Mouse (Mus musculus): Measurements from ENCODE around the gene Rdh8.

The Rdh8 gene

GRCm38 (mm10) chr9:20818236-20818635, at the start of gene Rdh8:
Gene Rdh8 (plus strand): TSS chr9:20818503.
- DNase-seq (ENCODE audit: low spot score in 2 of 2): no peak

- no peak for DNase-seq (ENCODE audit: low spot score in 2 of 2)
Measured at GRCm38 (mm10) chr9:20781286-20781685, 37.0 kb upstream of the Rdh8 start.

- no peak for DNase-seq (ENCODE audit: low spot score in 2 of 2)
Measured at GRCm38 (mm10) chr9:20785055-20785454, 33.2 kb upstream of the Rdh8 start.

- DNase-seq (ENCODE audit: low spot score in 2 of 2): no peak
Measured at GRCm38 (mm10) chr9:20787992-20788391, 30.3 kb upstream of the Rdh8 start.

GRCm38 (mm10) chr9:20789651-20790050, 28.7 kb upstream of the Rdh8 start:
- no peak for DNase-seq (ENCODE audit: low spot score in 2 of 2)

- DNase-seq (ENCODE audit: low spot score in 2 of 2): no peak
Measured at GRCm38 (mm10) chr9:20790345-20790744, 28.0 kb upstream of the Rdh8 start.

GRCm38 (mm10) chr9:20794108-20794806, 24.0 kb upstream of the Rdh8 start:
- DNase-seq (ENCODE audit: low spot score in 2 of 2): peak; percentile 83 to 88

- DNase-seq (ENCODE audit: low spot score in 2 of 2): peak in 1 of 2 experiments; percentile 51
Measured at GRCm38 (mm10) chr9:20804266-20805158, 13.8 kb upstream of the Rdh8 start.

- DNase-seq (ENCODE audit: low spot score in 2 of 2): no peak
Measured at GRCm38 (mm10) chr9:20805159-20805495, 13.2 kb upstream of the Rdh8 start.

- no peak for DNase-seq (ENCODE audit: low spot score in 2 of 2)
Measured at GRCm38 (mm10) chr9:20805706-20806105, 12.6 kb upstream of the Rdh8 start.

- peak in 1 of 2 experiments; percentile 28 for DNase-seq (ENCODE audit: low spot score in 2 of 2)
Measured at GRCm38 (mm10) chr9:20810271-20810670, 8.0 kb upstream of the Rdh8 start.

GRCm38 (mm10) chr9:20810773-20811172, 7.5 kb upstream of the Rdh8 start:
- DNase-seq (ENCODE audit: low spot score in 2 of 2): no peak

- no peak for DNase-seq (ENCODE audit: low spot score in 2 of 2)
Measured at GRCm38 (mm10) chr9:20812537-20813271, 5.6 kb upstream of the Rdh8 start.

- DNase-seq (ENCODE audit: low spot score in 2 of 2): peak in 1 of 2 experiments; percentile 39
Measured at GRCm38 (mm10) chr9:20814521-20815272, 3.6 kb upstream of the Rdh8 start, which contains the start of gene Col5a3. Gene Col5a3 (minus strand): TSS chr9:20815067.

- no peak for DNase-seq (ENCODE audit: low spot score in 2 of 2)
Measured at GRCm38 (mm10) chr9:20820001-20820400, 1.7 kb downstream of the Rdh8 start.

GRCm38 (mm10) chr9:20822821-20823220, 4.5 kb downstream of the Rdh8 start:
- no peak for DNase-seq (ENCODE audit: low spot score in 2 of 2)

- no peak for DNase-seq (ENCODE audit: low spot score in 2 of 2)
Measured at GRCm38 (mm10) chr9:20825781-20826180, 7.5 kb downstream of the Rdh8 start.

GRCm38 (mm10) chr9:20828127-20828526, 9.8 kb downstream of the Rdh8 start:
- no peak for DNase-seq (ENCODE audit: low spot score in 2 of 2)

GRCm38 (mm10) chr9:20830901-20831643, 12.8 kb downstream of the Rdh8 start:
- peak; percentile 94 to 96 for DNase-seq (ENCODE audit: low spot score in 2 of 2)

- no peak for DNase-seq (ENCODE audit: low spot score in 2 of 2)
Measured at GRCm38 (mm10) chr9:20834881-20835280, 16.6 kb downstream of the Rdh8 start.

Measured in right cerebral cortex, postnatal 10 days (tissue).